Mouse (Mus musculus) lung, adult 2 months (tissue): ENCODE results near the gene Adipor2.

Experiments
- CTCF ChIP-seq: fragments of 200-500 bp; IDR thresholded peaks from 2 replicates; pipeline ENCODE4 v1.5.1; 2011; ENCODE audit warnings: mild to moderate bottlenecking, low read length, control low read depth; ENCODE audit not compliant: insufficient read depth
- POLR2A ChIP-seq: fragments of 200-500 bp; IDR thresholded peaks from 2 replicates; pipeline ENCODE4 v1.6.1; 2011; ENCODE audit warnings: low read depth, mild to moderate bottlenecking, control low read depth, low read length, borderline replicate concordance; ENCODE audit errors: extremely low read depth

DNA sequence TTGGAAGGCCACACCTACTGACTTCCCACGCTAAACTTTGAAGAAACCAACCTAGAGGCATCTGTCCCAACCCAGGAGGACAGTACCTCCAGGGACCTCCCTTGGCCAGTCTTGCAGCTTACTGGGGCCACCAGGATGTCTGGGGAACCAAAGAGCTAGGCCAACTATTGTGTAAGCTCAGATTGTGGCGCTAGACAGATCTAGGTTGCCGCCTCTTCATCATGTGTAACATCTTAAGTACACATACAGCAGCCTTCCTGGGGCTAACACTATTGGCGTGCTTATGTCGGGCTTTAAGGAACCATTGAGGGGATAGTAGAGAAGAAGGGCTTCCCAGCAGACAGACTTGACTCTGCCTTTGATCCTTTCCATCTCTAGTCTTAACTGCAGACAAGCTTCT, 69.7 kb downstream of the Adipor2 start:
- TF ChIP-seq CTCF (no peak), POLR2A (no peak)
